Mouse (Mus musculus): Measurements from ENCODE around the gene 1700015F17Rik. TPM values are rescaled to one million over a fixed set of nuclear protein-coding genes. Genes with fewer than 3 reads are reported as not detected.

1700015F17Rik gene
- polyA plus RNA-seq (2017; shearing (Covaris generic)): not detected

GRCm38 (mm10) chr5:5479043-5479442, at the start of gene 1700015F17Rik:
1700015F17Rik (minus strand) TSS chr5:5479143.

DNA sequence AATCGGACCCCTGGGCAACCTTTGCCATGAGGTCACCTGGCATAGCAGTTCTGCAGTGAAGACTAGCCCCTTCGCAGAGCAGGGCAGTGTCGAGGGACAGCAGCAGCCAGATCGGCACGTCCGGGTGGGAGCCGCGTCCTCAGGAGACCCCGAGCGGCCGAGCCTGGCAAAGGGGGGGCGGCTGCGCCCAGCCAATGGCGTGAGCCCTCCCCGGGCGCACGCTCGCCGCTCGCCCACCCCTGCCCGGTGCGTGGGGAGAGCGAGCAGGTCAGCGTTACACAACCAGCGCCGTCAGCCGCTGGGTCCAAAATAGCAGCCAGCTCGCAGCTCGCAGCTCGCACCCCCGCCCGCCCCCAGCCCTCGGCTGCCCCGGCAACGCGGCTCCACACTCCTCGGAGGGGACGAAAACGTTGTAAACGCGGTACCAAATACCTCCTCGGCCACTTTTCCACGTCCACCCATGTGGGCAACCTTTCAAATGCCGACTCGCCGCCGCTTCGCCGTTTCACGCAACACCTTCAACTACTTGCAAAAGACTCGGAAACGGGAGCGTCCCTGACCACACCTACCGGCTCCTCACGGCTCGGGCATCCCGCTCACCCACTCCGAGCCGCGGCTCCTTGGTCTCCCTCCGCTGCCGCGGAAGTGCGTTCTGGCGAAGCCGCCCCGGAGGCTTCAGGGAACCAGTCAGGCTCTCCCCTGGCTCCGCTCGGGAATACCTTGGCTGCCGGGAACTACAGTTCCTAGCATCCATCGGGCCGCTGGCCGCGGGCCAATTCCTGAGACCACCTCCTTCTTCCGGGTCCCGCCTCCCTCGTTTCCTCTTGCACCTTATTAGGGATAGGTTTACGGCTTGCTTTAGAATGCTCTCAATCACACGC, 35.5 kb upstream of the 1700015F17Rik start, which contains the start of gene Cldn12:
Cldn12 (minus strand) TSS at position 763 of the 881 bp plus-strand sequence.

DNA sequence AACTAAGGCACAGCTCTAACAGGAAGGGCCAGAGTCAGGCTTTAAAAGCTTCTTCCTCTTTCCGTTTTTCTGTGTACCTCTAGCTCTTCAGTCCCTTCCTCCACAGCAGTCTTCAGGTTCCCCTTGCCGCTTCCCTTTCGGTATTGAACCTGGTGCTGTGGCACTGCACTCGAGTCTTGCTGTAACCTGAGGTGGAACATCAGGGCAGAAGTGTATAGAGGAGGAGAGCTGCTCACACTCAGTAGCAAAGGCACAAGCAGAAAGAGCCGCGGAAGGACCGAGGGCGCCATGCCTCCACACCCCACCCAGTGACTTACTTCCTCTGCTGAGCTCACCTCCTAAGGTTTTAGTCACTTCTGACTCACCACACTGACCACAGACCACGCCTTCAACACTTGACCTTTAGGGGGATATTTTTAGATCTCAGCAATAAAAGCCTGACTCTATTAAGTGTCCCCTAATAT, 58.9 kb downstream of the 1700015F17Rik start, which contains the start of gene Cdk14:
Cdk14 (minus strand) TSS at position 321 of the 464 bp plus-strand sequence.

Other genes starting within 250 kb of the 1700015F17Rik start
- under 1 TPM; 0.29 to 0.96 TPM for gene Cdk14, start 58.8 kb downstream of the 1700015F17Rik start, polyA plus RNA-seq (2017; shearing (Covaris generic))
- gene Cldn12, start 35.8 kb upstream of the 1700015F17Rik start, polyA plus RNA-seq (2017; shearing (Covaris generic)): 1 to 10 TPM in 1 of 2 experiments, not detected in 1; 3.1 TPM
- 10 to 100 TPM in 1 of 2 experiments, 1 to 10 TPM in 1; 9.8 to 15.0 TPM for gene Gtpbp10, start 80.4 kb upstream of the 1700015F17Rik start, polyA plus RNA-seq (2017; shearing (Covaris generic))
- 1 to 10 TPM in 1 of 2 experiments, under 1 TPM in 1; 0.30 to 1.2 TPM for gene Gm8773, start 94.7 kb upstream of the 1700015F17Rik start, polyA plus RNA-seq (2017; shearing (Covaris generic))
- not detected for gene Cfap69, start 185.1 kb upstream of the 1700015F17Rik start, polyA plus RNA-seq (2017; shearing (Covaris generic))
- under 1 TPM in 1 of 2 experiments, not detected in 1; 0.48 TPM for gene Steap2, start 215.4 kb upstream of the 1700015F17Rik start, polyA plus RNA-seq (2017; shearing (Covaris generic))

All from activated CD4-positive, CD25-positive, alpha-beta regulatory T cell (primary cell).